Mouse (Mus musculus): Measurements from ENCODE around the gene Ablim2.

The Ablim2 gene

DNA sequence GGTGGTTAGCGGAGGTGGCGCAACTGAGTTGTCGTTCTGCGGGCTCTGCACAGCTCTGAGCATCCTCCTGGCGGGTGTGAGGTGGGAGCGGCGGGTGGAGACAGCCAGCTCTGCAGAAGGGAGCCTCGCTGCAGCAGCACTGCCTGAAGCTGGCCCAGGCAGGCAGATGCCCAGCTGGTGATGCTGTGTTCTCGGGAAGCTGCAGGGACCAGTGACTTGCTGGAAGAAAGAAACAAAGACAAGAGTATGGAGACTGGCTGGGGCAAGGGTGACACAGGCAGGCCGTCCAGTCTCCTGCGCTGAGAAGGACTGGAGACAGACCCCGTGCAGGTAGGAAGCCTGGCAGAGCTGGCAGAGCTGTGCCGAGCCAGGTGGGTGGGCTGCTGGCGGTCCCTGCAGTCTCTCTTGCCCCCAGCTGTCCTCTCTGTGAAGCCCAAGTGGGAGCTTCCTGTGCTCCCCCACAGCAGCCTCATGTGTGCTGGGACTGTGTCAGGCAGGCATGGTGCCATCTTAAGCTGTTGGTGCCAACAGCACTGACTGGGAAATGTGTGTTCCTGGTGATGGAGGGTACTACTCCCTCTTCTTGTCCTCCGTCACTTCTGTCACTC is 56.8 kb downstream of the Ablim2 start:
- no peak for DNase-seq (ENCODE audit: low read depth)

DNA sequence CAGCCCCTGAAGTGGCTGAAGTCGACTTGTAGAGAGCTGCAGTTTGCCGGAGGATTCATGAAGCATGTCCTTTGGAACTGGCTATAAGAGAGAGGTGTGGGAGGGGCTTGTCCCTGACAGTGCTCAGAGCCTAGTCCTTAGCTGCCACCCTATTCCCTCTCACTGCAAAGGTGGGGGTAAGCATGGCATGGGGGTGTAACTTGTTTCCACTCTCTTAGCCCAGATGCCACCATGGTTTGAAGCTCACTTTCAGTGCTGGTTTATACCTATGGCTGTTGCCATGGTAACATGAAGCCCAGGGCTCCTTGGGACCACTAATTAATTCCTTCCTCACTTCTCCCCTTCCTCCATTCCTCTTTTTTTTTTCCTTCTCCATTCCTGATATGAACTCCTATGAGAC is 57.4 kb downstream of the Ablim2 start:
- DNase-seq (ENCODE audit: low read depth), result no peak

DNA sequence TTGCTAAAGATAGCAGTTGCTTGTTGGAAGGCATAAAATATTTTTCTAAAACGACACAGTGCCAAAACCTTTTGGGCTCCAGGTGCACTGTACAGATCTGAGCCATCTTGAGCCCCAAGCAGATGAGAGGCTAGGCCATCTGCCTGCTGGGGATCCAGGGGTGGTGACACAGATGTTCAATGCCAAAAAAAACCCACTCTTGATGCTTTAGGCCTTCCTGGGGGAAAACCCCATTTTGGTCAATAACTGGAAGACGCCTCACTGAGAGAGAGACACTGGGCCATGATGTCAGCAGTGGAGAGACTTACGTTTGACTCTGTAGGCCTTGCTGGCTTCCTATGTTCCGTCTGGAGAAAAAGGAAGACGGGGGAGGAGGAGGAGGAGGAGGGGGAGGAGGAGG is 59.6 kb downstream of the Ablim2 start:
- no peak for DNase-seq (ENCODE audit: low read depth)

DNA sequence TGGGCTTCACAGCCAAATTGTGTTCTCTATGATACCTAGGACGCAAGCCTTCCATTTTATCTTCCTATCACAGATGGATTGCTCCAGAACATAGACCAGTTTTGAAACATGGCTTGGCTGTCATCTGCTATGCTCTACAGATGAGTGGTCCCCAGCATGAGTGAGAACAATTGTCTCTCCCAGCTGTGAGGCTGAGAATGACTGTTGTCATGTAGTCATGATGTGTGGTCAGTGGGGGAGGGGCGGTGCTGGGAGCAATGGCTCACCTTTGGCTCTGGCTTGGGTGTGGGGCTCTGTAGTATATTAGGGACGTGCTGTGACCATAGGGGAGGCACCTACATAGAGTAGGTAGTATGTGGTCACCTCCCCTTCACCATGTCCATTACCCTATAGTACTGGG is 60.2 kb downstream of the Ablim2 start:
- DNase-seq (ENCODE audit: low read depth), result no peak

DNA sequence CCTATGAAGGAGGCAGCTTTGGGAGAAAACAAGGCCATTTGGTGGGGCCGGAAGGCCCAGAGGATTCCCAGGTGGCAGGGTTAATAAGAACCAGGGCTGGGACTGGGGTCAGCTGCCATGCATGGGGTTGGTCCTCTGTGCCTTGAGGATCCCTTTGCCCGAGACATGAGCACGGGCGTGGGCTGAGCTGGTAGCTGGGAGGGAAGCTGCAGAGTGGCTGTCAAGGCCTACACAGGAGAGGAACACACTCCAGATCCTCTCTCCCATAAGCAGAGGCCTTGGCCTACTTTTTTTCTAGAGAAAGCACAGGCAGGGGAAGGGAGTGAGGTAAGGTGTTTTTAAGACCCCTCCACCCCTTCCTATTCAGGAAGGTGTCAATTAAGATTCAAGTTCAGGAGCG is 65.0 kb downstream of the Ablim2 start:
- no peak for DNase-seq (ENCODE audit: low read depth)

DNA sequence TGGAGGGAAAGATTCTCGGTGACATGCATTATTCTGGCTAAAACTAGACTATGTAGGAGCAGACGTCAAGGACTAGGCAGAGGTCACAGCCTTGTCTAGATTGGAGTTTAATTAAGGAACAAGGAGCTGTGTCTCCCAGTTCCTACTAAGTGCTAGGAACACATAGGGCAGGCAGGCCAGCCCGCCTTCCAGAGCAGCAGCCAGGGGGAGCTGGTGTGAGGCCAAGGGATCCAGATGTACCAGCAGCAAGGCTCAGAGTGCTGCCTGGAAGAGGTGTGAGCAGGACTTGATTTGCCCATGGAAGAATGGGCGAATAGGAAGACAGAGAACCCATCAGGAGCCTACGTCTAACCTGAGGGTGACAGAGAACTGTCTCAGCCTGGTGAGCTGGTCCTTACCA is 68.8 kb downstream of the Ablim2 start:
- no peak for DNase-seq (ENCODE audit: low read depth)

DNA sequence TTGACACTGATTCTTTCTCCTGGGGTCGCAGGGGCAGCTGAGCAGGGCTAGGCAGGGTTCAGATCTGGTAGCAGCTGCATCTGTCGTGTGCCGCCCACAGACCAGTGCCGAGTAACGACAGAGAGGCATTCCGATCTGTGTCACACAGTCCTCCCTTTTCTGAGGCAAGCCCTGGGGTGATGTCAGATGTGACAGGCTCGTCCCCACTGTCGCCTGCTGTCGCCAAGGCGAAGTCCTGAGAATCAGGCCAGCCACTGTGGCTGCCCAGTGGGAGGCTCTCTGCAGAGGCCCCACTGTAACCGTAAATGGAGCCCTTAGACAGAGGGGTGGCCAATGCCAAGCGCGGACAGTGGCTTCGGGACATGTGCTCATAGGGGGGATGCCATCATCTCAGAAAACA is 69.4 kb downstream of the Ablim2 start:
- DNase-seq (ENCODE audit: low read depth), result no peak

DNA sequence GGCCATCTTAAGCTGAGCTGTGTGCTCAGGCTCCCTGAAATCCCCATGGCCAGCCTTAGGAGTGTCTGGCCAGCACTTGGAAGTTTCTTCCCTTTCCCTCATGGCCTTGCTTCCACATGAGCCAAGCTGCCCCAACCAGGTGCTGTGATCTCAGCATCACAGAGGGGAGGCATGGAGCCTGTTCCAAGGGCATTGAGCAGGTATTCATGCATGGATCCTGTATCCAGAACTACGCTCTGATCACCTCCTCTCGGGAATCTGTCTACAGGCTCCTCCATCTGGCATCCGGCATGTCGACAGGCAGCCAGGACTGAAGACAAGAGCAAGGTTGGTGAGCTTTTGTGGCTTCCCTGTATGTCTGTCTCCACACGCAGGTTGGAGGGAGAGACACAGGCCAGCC is 70.2 kb downstream of the Ablim2 start:
- DNase-seq (ENCODE audit: low read depth), result no peak

DNA sequence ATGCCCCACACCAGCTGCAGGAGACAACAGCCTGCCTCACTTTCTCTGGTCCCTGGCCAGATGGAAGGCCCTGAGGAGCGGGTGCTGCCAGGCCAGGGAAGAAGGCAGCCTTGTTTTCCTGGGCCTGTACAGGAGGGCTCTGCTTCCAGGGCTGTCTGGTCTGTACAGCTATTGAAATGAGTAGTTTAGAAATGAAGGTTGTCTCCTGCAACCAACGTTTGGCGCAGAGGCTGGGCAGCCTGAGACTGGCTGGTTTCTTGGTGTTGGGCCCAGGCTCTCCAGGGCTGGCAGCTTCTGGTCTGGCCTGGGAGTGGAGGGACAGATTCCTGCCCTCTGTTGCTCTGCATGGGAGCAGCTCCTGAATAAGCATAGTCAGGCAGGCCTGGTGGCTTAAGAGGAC is 72.4 kb downstream of the Ablim2 start:
- no peak for DNase-seq (ENCODE audit: low read depth)

DNA sequence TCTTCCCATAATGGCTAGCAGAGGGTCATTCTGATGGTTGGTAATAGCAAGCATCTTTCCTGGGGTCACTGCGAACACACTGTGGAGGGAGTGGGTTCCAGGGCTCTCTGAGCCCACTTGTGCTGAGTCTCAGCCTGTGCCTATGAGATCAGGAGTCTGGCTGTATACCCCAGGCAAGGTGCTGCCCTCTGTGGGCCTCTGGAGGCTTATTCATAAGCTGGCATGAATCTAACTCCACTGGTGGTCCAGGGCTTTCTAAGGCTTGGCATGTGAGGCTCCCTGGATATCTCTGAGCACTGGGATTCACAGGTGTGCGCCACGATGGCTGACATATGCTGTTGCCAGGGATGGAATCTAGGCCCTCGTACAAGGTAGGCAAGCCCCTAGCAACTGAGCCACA is 76.2 kb downstream of the Ablim2 start:
- no peak for DNase-seq (ENCODE audit: low read depth)

DNA sequence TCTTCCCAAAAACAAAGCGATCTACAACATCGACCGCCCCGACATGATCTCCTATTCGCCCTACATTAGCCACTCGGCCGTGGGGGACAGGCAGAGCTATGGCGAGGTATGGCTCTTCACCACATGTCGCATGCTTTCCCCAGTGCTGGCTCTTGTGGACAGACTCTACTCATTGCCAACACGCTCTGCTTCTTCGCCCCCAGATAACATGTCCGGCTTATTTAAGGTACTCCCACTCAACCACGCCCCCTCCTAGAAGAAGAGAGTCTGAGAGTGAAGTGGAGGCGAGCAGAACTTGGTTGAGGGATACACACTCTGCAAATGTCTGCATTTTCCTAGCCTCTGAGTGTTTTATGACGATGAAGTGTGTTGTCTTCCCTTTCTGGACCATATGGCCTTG is 79.3 kb downstream of the Ablim2 start:
- no peak for DNase-seq (ENCODE audit: low read depth)

DNA sequence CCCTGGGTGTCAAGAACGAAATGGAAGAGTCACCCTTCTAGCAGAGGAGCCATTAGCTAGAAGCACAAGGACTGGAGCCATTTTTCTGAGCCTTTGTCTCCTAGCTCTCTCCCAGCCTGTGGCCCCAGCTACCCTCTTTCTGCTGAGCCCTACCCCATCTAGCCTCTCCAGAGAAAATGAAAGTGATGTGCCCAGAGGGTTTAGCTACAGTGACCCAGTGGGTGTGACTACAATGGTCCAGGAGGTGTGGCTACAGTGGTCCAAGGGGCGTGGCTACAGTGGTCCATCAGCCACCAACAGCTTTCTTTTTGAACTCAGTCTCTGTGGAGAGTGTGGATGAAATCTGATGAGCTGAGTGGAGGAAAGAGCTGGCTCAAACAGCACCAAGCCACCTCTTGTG is 81.6 kb downstream of the Ablim2 start:
- DNase-seq (ENCODE audit: low read depth), result peak; percentile 48

DNA sequence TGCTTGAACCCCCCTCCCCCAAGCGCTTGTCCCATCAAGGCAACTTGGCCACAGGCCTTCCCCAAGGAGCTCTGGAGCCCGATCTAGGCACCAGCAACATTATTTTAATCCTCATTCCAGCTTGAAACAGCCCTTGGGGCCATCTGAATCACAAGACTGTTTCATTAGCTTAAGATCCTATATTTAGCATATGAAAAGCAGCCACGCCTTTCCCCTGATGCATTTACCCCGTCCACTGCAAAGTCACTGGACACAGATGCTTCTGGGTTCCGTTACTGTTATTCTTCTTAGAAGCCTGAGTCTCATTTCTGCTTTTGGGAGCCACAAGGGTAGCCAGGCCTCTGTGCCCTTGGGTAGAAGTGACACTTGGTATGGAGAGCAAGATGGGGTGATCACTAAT is 93.8 kb downstream of the Ablim2 start:
- DNase-seq (ENCODE audit: low read depth), result peak; percentile 33

DNA sequence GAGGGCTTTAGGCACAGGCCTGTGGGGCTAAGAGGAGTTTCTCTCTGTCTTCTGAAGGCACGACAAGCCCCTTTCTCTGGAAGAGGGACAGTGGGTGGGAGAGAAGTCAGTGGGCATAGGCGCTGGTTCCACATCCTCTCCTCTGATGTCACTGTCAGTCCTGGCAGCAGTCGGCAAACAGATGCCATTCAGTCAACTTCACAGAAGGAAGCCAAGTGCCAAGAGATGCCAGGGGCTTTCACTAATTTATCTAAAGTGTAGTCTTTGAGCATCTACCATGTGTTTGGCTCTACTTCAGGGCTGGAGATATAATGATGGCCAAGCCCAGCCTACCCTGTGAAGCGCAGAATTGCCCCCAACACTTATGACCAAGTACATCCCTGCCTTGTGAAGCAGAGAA is 95.8 kb downstream of the Ablim2 start:
- no peak for DNase-seq (ENCODE audit: low read depth)

DNA sequence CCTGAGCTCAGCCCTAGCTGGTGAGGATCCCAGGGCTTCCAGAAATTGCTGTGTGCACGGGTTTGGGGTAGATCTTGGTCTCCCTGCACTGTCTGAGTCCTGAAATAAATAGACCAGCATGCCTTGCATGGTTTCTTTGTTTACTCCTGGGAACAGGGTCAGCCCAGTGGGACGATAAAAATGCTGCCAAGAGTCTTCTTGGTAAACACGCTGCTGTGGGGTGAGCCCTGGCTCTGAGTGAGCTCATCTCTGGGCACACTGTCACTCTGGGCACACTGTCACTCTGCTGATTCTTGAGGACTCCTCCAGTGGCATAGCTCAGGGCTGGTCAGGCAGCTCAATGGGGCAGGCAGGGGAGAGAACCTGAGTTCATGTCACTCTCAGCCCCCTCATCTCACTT is 98.6 kb downstream of the Ablim2 start:
- no peak for DNase-seq (ENCODE audit: low read depth)

DNA sequence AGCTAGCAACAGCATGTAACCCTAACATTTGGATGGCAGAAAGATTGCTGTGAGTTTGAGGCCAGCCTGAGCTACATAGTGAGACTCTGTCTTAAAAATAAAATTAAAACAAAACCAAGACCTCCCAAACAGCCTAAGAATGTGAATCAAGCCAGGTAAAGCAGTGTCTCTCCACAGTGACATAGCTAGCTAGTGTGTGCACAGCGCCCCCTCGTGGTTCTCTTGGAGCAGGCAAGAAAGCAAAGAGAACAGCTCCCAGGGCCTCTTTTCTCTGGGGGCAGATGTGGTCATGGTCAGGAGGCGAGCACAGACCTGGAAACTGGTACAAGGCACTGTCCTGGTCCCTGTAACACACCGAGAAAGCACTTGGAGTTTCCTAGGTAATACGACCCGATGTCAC is 100.4 kb downstream of the Ablim2 start:
- peak; percentile 79 for DNase-seq (ENCODE audit: low read depth)

DNA sequence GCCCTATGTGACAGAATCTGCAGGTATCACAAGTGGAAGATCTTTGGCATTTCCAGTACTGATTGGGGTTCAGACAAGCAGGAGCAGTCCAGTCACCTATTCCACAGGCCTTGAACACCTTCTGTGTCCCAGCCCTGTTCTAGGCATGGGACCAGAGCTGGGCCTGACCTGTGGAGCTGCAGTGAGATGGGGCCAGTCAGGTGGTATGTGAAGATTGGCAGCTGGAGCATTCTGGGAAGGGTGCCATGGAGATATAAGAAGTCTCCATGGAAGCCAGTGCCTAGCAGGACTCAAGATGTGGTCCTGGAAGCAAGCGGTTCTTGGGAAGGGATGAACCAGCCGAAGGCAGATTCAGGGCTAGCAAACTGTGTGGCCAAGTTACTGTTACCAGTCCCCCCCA is 103.8 kb downstream of the Ablim2 start:
- peak; percentile 22 for DNase-seq (ENCODE audit: low read depth)

DNA sequence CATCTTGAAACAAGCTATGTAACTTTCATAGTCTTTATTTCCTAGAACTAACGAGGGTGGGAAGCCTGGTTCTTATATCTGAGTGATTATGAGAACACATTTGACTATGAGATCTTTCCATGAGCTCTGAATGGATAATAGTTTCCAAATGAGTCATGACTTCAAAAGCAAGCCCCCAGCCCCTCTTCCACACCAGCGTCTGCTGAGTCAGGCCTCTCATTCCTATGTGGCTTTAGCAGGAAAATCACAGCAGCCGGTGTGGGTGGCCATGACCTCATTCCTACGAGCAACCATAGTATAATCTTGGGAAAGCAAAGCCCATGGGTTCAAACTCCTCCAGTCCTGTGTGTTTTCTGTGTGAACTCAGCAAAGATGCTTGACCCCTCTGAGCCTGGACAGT is 112.3 kb downstream of the Ablim2 start:
- DNase-seq (ENCODE audit: low read depth), result peak; percentile 24

DNA sequence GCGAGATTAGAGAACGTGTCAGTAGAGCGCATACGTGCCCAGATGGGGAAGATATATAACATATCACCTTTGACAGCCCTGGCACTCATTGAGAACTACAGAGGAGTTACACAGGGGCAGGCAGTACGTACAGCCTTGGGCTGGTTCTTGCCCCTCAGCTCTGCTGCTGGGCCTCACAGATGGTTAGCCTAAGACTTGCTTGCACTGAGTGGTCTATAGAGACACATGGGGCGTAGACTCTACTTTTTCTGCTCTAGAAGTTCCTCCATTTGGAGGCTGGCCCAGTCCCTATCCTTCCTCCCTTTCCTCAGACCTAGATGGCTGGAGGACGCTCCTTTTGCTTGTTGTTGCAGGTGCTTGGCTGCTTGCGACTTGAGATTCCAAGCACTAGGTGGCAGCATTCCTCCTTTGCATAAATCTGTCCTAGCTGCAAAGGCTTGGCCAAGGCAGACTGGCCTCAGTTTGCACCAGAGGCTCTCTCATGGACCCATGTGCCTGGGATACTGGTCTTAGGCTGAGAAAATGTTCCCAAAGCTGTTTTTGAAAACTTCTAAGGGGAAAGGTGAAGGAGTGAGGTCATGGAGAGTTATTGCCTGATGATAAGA is 112.8 kb downstream of the Ablim2 start:
- peak; percentile 88 for DNase-seq (ENCODE audit: low read depth)

DNA sequence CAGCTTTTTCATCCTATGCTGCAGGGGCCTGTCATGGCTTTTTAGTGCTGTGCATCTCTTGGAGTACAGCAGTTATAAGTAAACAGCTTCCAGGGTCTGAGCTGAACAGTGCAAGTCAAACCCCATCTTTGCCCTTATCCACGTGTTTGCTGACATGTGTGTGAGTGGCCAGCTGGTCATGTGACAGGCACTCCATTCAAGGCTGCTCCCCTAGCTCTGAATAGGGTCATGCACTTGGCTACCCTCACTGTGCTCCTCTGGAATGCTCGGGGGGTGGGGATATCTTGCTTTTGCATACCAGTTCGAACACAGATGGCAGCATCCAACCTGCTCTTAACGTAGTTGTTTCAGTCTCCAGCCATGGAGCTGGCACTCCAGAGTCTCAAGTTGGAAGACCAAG is 115.7 kb downstream of the Ablim2 start:
- DNase-seq (ENCODE audit: low read depth), result peak; percentile 46

DNA sequence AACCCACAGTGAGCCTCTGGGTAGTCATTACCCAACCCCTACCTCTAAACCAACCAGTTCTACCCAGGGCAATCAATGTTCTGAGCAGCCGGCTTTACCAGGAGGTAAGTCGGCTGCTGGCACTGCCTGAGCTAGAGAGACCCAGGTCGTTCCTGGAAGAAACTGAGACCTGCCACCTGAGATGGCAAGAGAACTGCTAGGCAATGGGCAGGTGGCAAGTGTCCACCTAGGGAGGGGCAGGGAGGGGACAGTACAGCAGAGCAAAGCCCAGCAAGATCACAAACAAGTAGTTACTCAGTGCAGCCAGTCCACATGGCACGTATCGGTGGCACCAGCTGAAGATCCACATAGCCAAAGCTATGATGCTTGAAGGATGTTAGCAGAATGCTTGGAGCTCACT is 118.6 kb downstream of the Ablim2 start:
- DNase-seq (ENCODE audit: low read depth), result no peak

DNA sequence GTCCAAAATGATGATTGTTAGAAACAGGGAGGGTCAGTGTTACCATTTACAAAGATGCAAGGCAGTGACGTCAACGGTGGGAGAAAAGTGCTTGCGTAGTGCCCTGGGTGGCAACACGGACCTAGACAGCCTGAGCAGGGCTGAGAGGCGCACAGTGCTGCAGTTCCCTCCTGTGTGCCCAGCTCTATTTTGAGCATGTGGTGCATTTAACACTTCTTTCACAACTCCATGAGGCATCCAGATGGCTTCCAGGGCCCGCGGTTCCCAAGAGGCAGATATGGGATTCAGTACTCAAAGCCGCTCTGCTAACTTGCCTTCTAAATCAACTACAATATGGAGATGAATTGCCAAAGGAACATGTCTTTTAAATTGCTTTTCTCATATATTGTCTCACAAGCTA is 121.5 kb downstream of the Ablim2 start:
- no peak for DNase-seq (ENCODE audit: low read depth)

DNA sequence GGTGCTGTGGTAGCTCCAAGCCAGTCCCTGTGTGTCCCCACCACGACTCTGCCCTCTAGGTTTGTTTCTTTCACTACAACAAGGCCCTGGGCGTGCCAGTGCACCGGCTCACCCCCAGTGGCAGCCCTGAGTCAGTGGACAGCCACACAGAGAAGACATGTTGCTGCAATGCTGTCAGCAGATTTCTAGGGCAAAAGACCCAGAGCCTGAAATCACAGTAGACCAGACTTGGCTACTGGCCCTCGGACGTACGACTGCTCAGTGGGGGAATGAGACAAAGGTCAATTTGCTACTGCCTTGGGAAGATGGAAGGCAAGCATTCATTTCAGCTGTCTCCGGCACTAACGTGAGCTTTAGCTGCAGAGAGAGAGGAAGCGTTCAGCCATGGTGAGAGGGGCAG is 124.7 kb downstream of the Ablim2 start:
- DNase-seq (ENCODE audit: low read depth), result peak; percentile 51

DNA sequence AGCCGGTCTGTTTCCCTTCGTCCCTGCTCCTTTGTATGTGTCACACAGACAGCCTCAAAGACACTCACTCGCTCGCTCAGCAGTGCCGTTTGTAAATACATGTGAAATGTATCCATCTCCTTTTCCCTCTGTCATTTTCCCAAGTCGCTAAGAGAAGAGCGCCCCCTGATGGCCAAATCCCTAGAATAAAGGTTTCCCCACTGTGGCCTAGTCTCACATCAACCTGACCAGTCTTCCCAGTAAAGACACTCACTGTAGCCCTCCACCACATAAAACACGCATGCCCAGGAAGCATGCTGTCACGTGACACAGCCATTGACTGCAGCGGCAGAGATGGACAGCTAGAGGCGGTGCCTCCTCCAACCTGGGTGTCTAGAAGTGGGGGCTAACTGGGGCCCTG is 126.6 kb downstream of the Ablim2 start:
- DNase-seq (ENCODE audit: low read depth), result peak; percentile 55

DNA sequence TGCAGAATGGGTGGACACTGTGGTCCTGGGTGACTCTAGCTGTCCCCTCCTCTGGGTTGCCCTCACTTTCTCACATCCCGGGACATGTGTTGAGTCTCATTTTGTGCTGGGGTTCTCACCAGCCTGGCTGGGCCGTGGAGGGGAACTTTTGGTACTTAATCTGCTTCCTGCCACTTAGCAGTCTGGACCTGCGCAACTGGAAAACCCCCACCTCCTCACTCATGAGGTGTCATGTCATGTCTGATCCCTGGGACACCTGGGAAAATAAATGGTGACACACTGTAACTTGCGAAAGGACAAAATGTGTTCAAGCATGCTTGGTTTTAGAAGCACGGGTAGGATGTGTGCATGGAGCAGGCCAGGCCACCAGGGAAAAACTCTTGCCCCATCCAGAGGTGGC is 127.0 kb downstream of the Ablim2 start:
- DNase-seq (ENCODE audit: low read depth), result no peak
